Mouse (Mus musculus) megakaryocyte, embryonic 14.5 days (primary cell): ENCODE measurements around the gene Fbxw11.

Source experiments
- FLI1 ChIP-seq: IDR thresholded peaks from 2 replicates; pipeline ENCODE4 v1.6.1; 2012; ENCODE audit warnings: low read length, inconsistent platforms, mixed read lengths
- GATA1 ChIP-seq: IDR thresholded peaks from 3 replicates; pipeline ENCODE4 v1.6.1; 2012; ENCODE audit warnings: mixed read lengths, low read length, inconsistent platforms, borderline replicate concordance

GRCm38 (mm10) chr11:32699913-32700493 lies 57.5 kb downstream of the Fbxw11 start:
- TF ChIP-seq GATA1: no peak
- TF ChIP-seq FLI1: no peak
